ENCODE assay signal across 23 mouse cellular contexts in the genomic region with DNA sequence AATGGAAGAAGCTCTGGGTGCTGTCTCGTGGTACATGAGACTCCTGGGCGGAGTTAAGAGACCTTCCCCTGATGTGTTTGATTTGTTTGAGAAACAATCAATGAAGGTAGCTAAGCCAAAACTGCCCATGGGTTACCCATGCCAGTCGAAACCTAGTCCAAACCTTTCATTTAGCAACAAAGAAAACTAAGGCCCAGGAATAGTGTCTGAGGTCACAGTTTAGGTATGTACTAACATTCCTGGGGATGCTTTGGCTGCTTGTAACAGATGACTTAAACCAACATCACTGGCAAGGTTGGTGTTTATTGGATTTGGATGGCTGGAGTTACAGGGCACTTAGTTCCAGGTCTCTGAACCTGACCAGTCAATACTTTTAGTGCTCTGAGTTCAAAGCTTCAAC.
DNase-seq lines count a peak whose midpoint lies in the region; ATAC-seq and TF ChIP-seq lines count a peak whose summit lies in the region.
"Had no signal": no experiment of that assay in that cellular context is flagged by ENCODE, and none has a peak within 500 bp of the region (broad histone marks: within the 10 kb centered on the region; RNA-seq: fewer than 3 reads in every experiment).

No protein-coding gene starts in this region.

- 16% methylated on average over 3 of the region's 3 CpGs for WGBS in liver, adult 2 months
- 70% methylated on average over 3 of the region's 3 CpGs for WGBS in liver, embryonic 12.5 days (ENCODE audit: insufficient replicate concordance)
- 52% methylated on average over 3 of the region's 3 CpGs for WGBS in liver, postnatal 0 days (ENCODE audit: insufficient replicate concordance)
- WGBS in liver, embryonic 11.5 days = 75% methylated on average over 3 of the region's 3 CpGs
- 80% methylated on average over 3 of the region's 3 CpGs for WGBS in midbrain, embryonic 11.5 days
- WGBS in midbrain, embryonic 16.5 days = 87% methylated on average over 3 of the region's 3 CpGs

- no peak for TF ChIP-seq CTCF in liver, adult 2 months (IDR thresholded peaks at IDR 0.05; ENCODE audit: low read depth, low read length)
- TF ChIP-seq CTCF in liver, postnatal 0 days (IDR thresholded peaks at IDR 0.05; ENCODE audit: low read depth) = no peak

- no peak for TF ChIP-seq EP300 in liver, postnatal 0 days (IDR thresholded peaks at IDR 0.05; ENCODE audit: low read depth)

- no peaks in the 10 kb centered on the region for H3K36me3 ChIP-seq in liver, adult 2 months (ENCODE audit: control insufficient read depth, insufficient read depth, low read length)
- H3K36me3 ChIP-seq in liver, embryonic 12.5 days = no peaks in the 10 kb centered on the region
- H3K36me3 ChIP-seq in liver, postnatal 0 days (replicated peaks; ENCODE audit: insufficient read depth, low read length) = no peaks in the 10 kb centered on the region
- no peaks in the 10 kb centered on the region for H3K36me3 ChIP-seq in liver, embryonic 11.5 days (ENCODE audit: control insufficient read depth, insufficient read depth, low read length)
- no peaks in the 10 kb centered on the region for H3K36me3 ChIP-seq in midbrain, embryonic 11.5 days (ENCODE audit: control insufficient read depth, insufficient read depth, low read length)
- H3K36me3 ChIP-seq in midbrain, embryonic 16.5 days (ENCODE audit: control insufficient read depth, insufficient read depth, low read length) = no peaks in the 10 kb centered on the region
- H3K36me3 ChIP-seq: G1E had no signal

- H3K4me2 ChIP-seq in liver, embryonic 12.5 days = no peak overlapping the region
- no peak overlapping the region for H3K4me2 ChIP-seq in liver, postnatal 0 days (ENCODE audit: low read depth, low read length)
- H3K4me2 ChIP-seq in liver, embryonic 11.5 days = no peak overlapping the region
- no peak overlapping the region for H3K4me2 ChIP-seq in midbrain, embryonic 11.5 days
- H3K4me2 ChIP-seq in midbrain, embryonic 16.5 days (ENCODE audit: low read length) = no peak overlapping the region

- no peak overlapping the region for H3K27ac ChIP-seq in liver, adult 2 months (replicated peaks; ENCODE audit: insufficient read depth, low read depth, low read length)
- no peak overlapping the region for H3K27ac ChIP-seq in liver, embryonic 12.5 days
- no peak overlapping the region for H3K27ac ChIP-seq in liver, postnatal 0 days (ENCODE audit: low read depth)
- no peak overlapping the region for H3K27ac ChIP-seq in liver, embryonic 11.5 days (ENCODE audit: low read depth, low read length)
- no peak overlapping the region for H3K27ac ChIP-seq in midbrain, embryonic 11.5 days (ENCODE audit: low read depth, low read length)
- H3K27ac ChIP-seq in midbrain, embryonic 16.5 days (ENCODE audit: low read length) = no peak overlapping the region

- H3K9ac ChIP-seq in liver, adult 2 months (ENCODE audit: low read depth, low read length) = no peak overlapping the region
- no peak overlapping the region for H3K9ac ChIP-seq in liver, embryonic 12.5 days
- H3K9ac ChIP-seq in liver, postnatal 0 days (replicated peaks) = no peak overlapping the region
- no peak overlapping the region for H3K9ac ChIP-seq in liver, embryonic 11.5 days (ENCODE audit: low read depth, low read length)
- no peak overlapping the region for H3K9ac ChIP-seq in midbrain, embryonic 11.5 days (ENCODE audit: low read length)
- no peak overlapping the region for H3K9ac ChIP-seq in midbrain, embryonic 16.5 days (ENCODE audit: low read depth, low read length)

- H3K4me1 ChIP-seq in liver, adult 2 months (ENCODE audit: control insufficient read depth, insufficient read depth, low read length) = peaks cover 7% of the 10 kb centered on the region
- H3K4me1 ChIP-seq in liver, embryonic 12.5 days = no peaks in the 10 kb centered on the region
- no peaks in the 10 kb centered on the region for H3K4me1 ChIP-seq in liver, postnatal 0 days (ENCODE audit: insufficient read depth)
- H3K4me1 ChIP-seq in liver, embryonic 11.5 days (replicated peaks; ENCODE audit: control insufficient read depth, insufficient read depth, low read length) = no peaks in the 10 kb centered on the region
- H3K4me1 ChIP-seq in midbrain, embryonic 11.5 days (ENCODE audit: control insufficient read depth, insufficient read depth, low read length) = no peaks in the 10 kb centered on the region
- 0 out of 2 replicates have a peak, but pooled peaks cover 2% of the 10 kb centered on the region for H3K4me1 ChIP-seq in midbrain, embryonic 16.5 days (ENCODE audit: control insufficient read depth, insufficient read depth, low read length)

- no peaks in the 10 kb centered on the region for H3K79me2 ChIP-seq in liver, adult 2 months (ENCODE audit: control insufficient read depth, insufficient read depth, low read length)

- no peaks in the 10 kb centered on the region for H3K27me3 ChIP-seq in liver, adult 2 months (ENCODE audit: control insufficient read depth, insufficient read depth, low read length)
- no peaks in the 10 kb centered on the region for H3K27me3 ChIP-seq in liver, embryonic 12.5 days (replicated peaks)
- H3K27me3 ChIP-seq in liver, postnatal 0 days (ENCODE audit: insufficient read depth, low read length) = no peaks in the 10 kb centered on the region
- no peaks in the 10 kb centered on the region for H3K27me3 ChIP-seq in liver, embryonic 11.5 days (replicated peaks; ENCODE audit: control insufficient read depth, insufficient read depth, low read length)
- H3K27me3 ChIP-seq in midbrain, embryonic 11.5 days (ENCODE audit: control insufficient read depth, insufficient read depth, low read length) = no peaks in the 10 kb centered on the region
- H3K27me3 ChIP-seq in midbrain, embryonic 16.5 days (ENCODE audit: control insufficient read depth, insufficient read depth, low read depth, low read length) = no peaks in the 10 kb centered on the region
- H3K27me3 ChIP-seq: CH12.LX, Patski had no signal

- DNase-seq in liver, adult 2 months (ENCODE audit: extremely low read depth, low read depth, low spot score) = peak; percentile 99
- no peak for DNase-seq in liver, postnatal 0 days
- DNase-seq in liver, embryonic 11.5 days (ENCODE audit: low spot score) = no peak
- peak; percentile 21 for DNase-seq in midbrain, embryonic 11.5 days (ENCODE audit: low spot score, missing footprints)
- peak; percentile 60 for DNase-seq in Muller cell, postnatal 12 days (ENCODE audit: inconsistent ontology term)
- no peak for DNase-seq in lung, postnatal 25 days (ENCODE audit: low spot score)
- DNase-seq: adrenal gland, adult 2 months; adrenal gland, adult 8-10 months; adrenal gland, postnatal 10 days; adrenal gland, postnatal 14 days; adrenal gland, postnatal 25 days; adrenal gland, postnatal 36 days; B cell, adult 2 months; cerebellum, adult 11 months; cerebellum, adult 11-12 months; cerebellum, adult 18-20 months had no signal

- ATAC-seq in liver, embryonic 12.5 days = no peak
- peak; percentile 94 for ATAC-seq in liver, postnatal 0 days
- no peak for ATAC-seq in liver, embryonic 11.5 days (replicated peaks; ENCODE audit: low FRiP score)
- no peak for ATAC-seq in midbrain, embryonic 11.5 days (ENCODE audit: low FRiP score)
- no peak for ATAC-seq in midbrain, embryonic 16.5 days
- ATAC-seq: activated CD4-positive, CD25-positive, alpha-beta regulatory T cell, adult 4 months; CD4-positive, CD25-positive, alpha-beta regulatory T cell, adult 4 months; Patski had no signal

- H3K4me3 ChIP-seq in liver, adult 2 months (ENCODE audit: insufficient read depth, low read depth, low read length) = no peak overlapping the region
- no peak overlapping the region for H3K4me3 ChIP-seq in liver, embryonic 12.5 days
- H3K4me3 ChIP-seq in liver, postnatal 0 days (ENCODE audit: low read depth, low read length) = no peak overlapping the region
- no peak overlapping the region for H3K4me3 ChIP-seq in liver, embryonic 11.5 days (ENCODE audit: low read depth, low read length)
- H3K4me3 ChIP-seq in midbrain, embryonic 11.5 days (ENCODE audit: low read depth, low read length) = no peak overlapping the region
- no peak overlapping the region for H3K4me3 ChIP-seq in midbrain, embryonic 16.5 days (ENCODE audit: low read depth, low read length)

- TF ChIP-seq POLR2A in liver, adult 2 months (IDR thresholded peaks at IDR 0.05; ENCODE audit: extremely low read depth, insufficient read depth, low read length) = no peak

- no peaks in the 10 kb centered on the region for H3K9me3 ChIP-seq in liver, embryonic 12.5 days (replicated peaks)
- H3K9me3 ChIP-seq in liver, postnatal 0 days (ENCODE audit: low read length) = no peaks in the 10 kb centered on the region
- H3K9me3 ChIP-seq in liver, embryonic 11.5 days (ENCODE audit: control insufficient read depth, low read length) = no peaks in the 10 kb centered on the region
- H3K9me3 ChIP-seq in midbrain, embryonic 11.5 days (ENCODE audit: control insufficient read depth, low read length) = no peaks in the 10 kb centered on the region
- no peaks in the 10 kb centered on the region for H3K9me3 ChIP-seq in midbrain, embryonic 16.5 days (replicated peaks; ENCODE audit: control insufficient read depth, low read length, poor library complexity, severe bottlenecking)

Comparison
In these comparisons a context has a peak if more than half of its experiments do, and no peak if none do; other contexts are left out.
1. DNase-seq: peak in liver, adult 2 months (single experiment), midbrain, embryonic 11.5 days (single experiment) and Muller cell, postnatal 12 days (single experiment); none in liver, postnatal 0 days (single experiment), liver, embryonic 11.5 days (single experiment) and lung, postnatal 25 days (single experiment).